In the genomic region with DNA sequence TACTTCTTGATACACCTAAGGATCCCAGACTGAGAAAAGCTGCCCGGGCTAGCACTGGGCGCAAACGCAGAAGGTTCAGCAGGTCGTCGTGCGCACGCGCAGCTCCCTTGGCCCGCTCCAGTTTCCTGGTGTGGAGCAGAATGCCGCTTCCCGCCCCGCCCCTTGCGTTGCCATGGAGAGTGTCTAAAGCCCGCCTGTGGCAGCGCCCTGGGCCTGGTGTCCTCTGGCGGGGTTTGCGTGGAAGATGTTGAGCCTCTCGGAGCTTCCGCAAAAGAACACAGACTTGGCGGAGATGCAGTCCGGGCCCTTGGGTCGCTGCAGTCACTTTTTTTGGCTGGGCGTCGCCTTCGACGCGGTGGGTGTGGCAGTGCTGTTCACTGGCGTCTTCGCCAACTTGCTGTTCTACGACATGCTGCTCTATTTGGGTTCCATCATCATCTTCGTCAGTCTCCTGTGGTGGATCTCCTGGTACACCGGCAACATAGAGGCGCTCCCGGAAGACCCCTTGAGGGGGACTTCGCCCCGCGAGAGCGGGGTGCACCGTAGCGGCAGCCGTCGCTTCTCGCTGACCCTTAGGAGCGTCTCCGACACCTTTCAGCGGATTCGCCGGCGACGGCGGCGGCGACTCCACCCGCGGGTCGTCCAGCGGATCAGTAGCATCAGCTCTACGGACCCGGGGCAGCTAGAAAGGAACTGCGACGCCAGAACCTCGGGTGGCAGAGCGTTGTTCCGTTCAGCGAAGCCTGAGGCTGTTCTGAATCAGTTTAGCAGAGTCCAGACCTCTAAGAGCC, we compare ENCODE assay signal across 8 mouse cellular contexts. TPM values are rescaled to one million over a fixed set of nuclear protein-coding genes. Genes with fewer than 3 reads are reported as not detected.
DNase-seq lines count a peak whose midpoint lies in the region; ATAC-seq and TF ChIP-seq lines count a peak whose summit lies in the region.

No protein-coding gene starts in this region.

- no peak for TF ChIP-seq POLR2A in thymus, adult 2 months (IDR thresholded peaks at IDR 0.05; ENCODE audit: control insufficient read depth, extremely low read depth, insufficient read depth, low read length, poor library complexity)

- peak; percentile 97 for DNase-seq in MN1 (ENCODE audit: low spot score)
- peak; percentile 93 for DNase-seq in cerebellum, adult 9-11 months
- peak; percentile 76 to 94 for DNase-seq in frontal cortex, adult 2 months (ENCODE audit: extremely low spot score in 1 of 2, low spot score in 1 of 2)
- DNase-seq in hindbrain, embryonic 11.5 days (ENCODE audit: low spot score): peak; percentile 98
- DNase-seq in layer of hippocampus, adult 9-11 months: peak; percentile 94
- peak; percentile 93 for DNase-seq in ovary, adult 18-20 months (ENCODE audit: low spot score)
- DNase-seq in thymus, adult 2 months: peak; percentile 92

- H3K9ac ChIP-seq in hindbrain, embryonic 11.5 days (ENCODE audit: low read depth, low read length): peak overlapping the region; percentile 78
- peak overlapping the region; percentile 76 for H3K9ac ChIP-seq in lung, embryonic 16.5 days (ENCODE audit: low read length)

- H3K4me3 ChIP-seq in hindbrain, embryonic 11.5 days (ENCODE audit: low read depth, low read length): peak overlapping the region; percentile 60
- H3K4me3 ChIP-seq in lung, embryonic 16.5 days (ENCODE audit: low read length): peak overlapping the region; percentile 77
- peak overlapping the region; percentile 90 for H3K4me3 ChIP-seq in thymus, adult 2 months (ENCODE audit: control insufficient read depth, insufficient read depth, low read length)

- under 1% methylated on average over 65 of the region's 65 CpGs for WGBS in hindbrain, embryonic 11.5 days
- under 1% methylated on average over 65 of the region's 65 CpGs for WGBS in lung, embryonic 16.5 days
- 1% methylated on average over 65 of the region's 65 CpGs for WGBS in thymus, adult 2 months

- no peak overlapping the region for H3K27ac ChIP-seq in hindbrain, embryonic 11.5 days (ENCODE audit: low read depth, low read length)
- no peak overlapping the region for H3K27ac ChIP-seq in lung, embryonic 16.5 days (ENCODE audit: low read length)
- H3K27ac ChIP-seq in thymus, adult 2 months (ENCODE audit: control insufficient read depth, insufficient read depth, low read length): no peak overlapping the region

- H3K4me2 ChIP-seq in hindbrain, embryonic 11.5 days (replicated peaks; ENCODE audit: low read depth, low read length): peak overlapping the region; percentile 92
- H3K4me2 ChIP-seq in lung, embryonic 16.5 days (ENCODE audit: low read depth, low read length): peak overlapping the region; percentile 98

- no peaks in the 10 kb centered on the region for H3K9me3 ChIP-seq in hindbrain, embryonic 11.5 days (ENCODE audit: control insufficient read depth, low read length)
- no peaks in the 10 kb centered on the region for H3K9me3 ChIP-seq in lung, embryonic 16.5 days (ENCODE audit: control insufficient read depth, low read length)

- peak; percentile 99 for ATAC-seq in hindbrain, embryonic 11.5 days (ENCODE audit: low FRiP score)
- ATAC-seq in lung, embryonic 16.5 days (ENCODE audit: low read depth): peak; percentile 99

- TF ChIP-seq CTCF in thymus, adult 2 months (IDR thresholded peaks at IDR 0.05; ENCODE audit: borderline replicate concordance, control insufficient read depth, extremely low read depth, insufficient read depth, low read length, poor library complexity): no peak

- no peaks in the 10 kb centered on the region for H3K4me1 ChIP-seq in hindbrain, embryonic 11.5 days (replicated peaks; ENCODE audit: control insufficient read depth, insufficient read depth, low read length)
- H3K4me1 ChIP-seq in lung, embryonic 16.5 days (replicated peaks; ENCODE audit: control insufficient read depth, insufficient read depth, low read length): no peaks in the 10 kb centered on the region
- no peaks in the 10 kb centered on the region; the same call in 1 of the 2 replicates for H3K4me1 ChIP-seq in thymus, adult 2 months (replicated peaks; ENCODE audit: control insufficient read depth, insufficient read depth, low read length)

- no peaks in the 10 kb centered on the region for H3K36me3 ChIP-seq in hindbrain, embryonic 11.5 days (ENCODE audit: control insufficient read depth, insufficient read depth, low read length)
- H3K36me3 ChIP-seq in lung, embryonic 16.5 days (ENCODE audit: control insufficient read depth, insufficient read depth, low read length): no peaks in the 10 kb centered on the region
- H3K36me3 ChIP-seq in thymus, adult 2 months (ENCODE audit: control insufficient read depth, insufficient read depth, low read length): no peaks in the 10 kb centered on the region

- no peaks in the 10 kb centered on the region for H3K27me3 ChIP-seq in hindbrain, embryonic 11.5 days (ENCODE audit: control insufficient read depth, insufficient read depth, low read length)
- no peaks in the 10 kb centered on the region for H3K27me3 ChIP-seq in lung, embryonic 16.5 days (ENCODE audit: control insufficient read depth, insufficient read depth, low read depth, low read length)
- H3K27me3 ChIP-seq in thymus, adult 2 months (ENCODE audit: control insufficient read depth, insufficient read depth, low read length): no peaks in the 10 kb centered on the region

RNA-seq across cellular contexts. Expression of a gene that starts 23.8 kb away (rescaled TPM):
- polyA plus RNA-seq in frontal cortex, adult 2 months (2012; rRNA removed): not detected in 2 replicates
- 0.29 TPM in 1 of 2 replicates, not detected in the other for polyA plus RNA-seq in hindbrain, embryonic 11.5 days (2014; fragmentation: Nextera tagmentation; extraction: Ambion mirVana)
- 4.0 TPM in 2 replicates for polyA plus RNA-seq in lung, embryonic 16.5 days (2015; fragmentation: Nextera tagmentation; extraction: Ambion mirVana)
- polyA plus RNA-seq in thymus, adult 2 months (2012; rRNA removed): 0.35 TPM in 1 of 2 replicates, not detected in the other

RNA-seq across cellular contexts. Expression of a gene that starts 25.9 kb away (rescaled TPM):
- polyA plus RNA-seq in frontal cortex, adult 2 months (2012; rRNA removed): 31.8 and 33.0 TPM in 2 replicates
- 123 and 124 TPM in 2 replicates for polyA plus RNA-seq in hindbrain, embryonic 11.5 days (2014; fragmentation: Nextera tagmentation; extraction: Ambion mirVana)
- 52.5 and 56.0 TPM in 2 replicates for polyA plus RNA-seq in lung, embryonic 16.5 days (2015; fragmentation: Nextera tagmentation; extraction: Ambion mirVana)
- polyA plus RNA-seq in thymus, adult 2 months (2012; rRNA removed): 13.6 and 14.6 TPM in 2 replicates
